9 mouse cellular contexts compared by ENCODE assay signal in genomic region chr13:102744481-102745269, GRCm38 (mm10). TPM values are rescaled to one million over a fixed set of nuclear protein-coding genes. Genes with fewer than 3 reads are reported as not detected.
DNase-seq lines count a peak whose midpoint lies in the region; ATAC-seq and TF ChIP-seq lines count a peak whose summit lies in the region.
"Had no signal": no experiment of that assay in that cellular context is flagged by ENCODE, and none has a peak within 500 bp of the region (broad histone marks: within the 10 kb centered on the region; RNA-seq: fewer than 3 reads in every experiment).

No protein-coding gene starts in this region.

- peak; percentile 84 for TF ChIP-seq CTCF in kidney, adult 2 months (conservative IDR thresholded peaks at IDR 0.05; ENCODE audit: insufficient read depth, insufficient read length, low read depth, low read length)
- peak; percentile 84 to 97 (median 95) for TF ChIP-seq CTCF in MEL (IDR thresholded peaks at IDR 0.05 in 2 of 3, conservative IDR thresholded peaks at IDR 0.05 in 1 of 3; ENCODE audit: control insufficient read depth in 1 of 3, insufficient read depth in 1 of 3, low read depth in 2 of 3, low read length in 3 of 3, poor library complexity in 1 of 3, severe bottlenecking in 1 of 3)
- TF ChIP-seq CTCF in stomach, postnatal 0 days (IDR thresholded peaks at IDR 0.05; ENCODE audit: low read depth) = peak; percentile 88

- H3K79me2 ChIP-seq in MEL (ENCODE audit: control insufficient read depth, insufficient read depth, low read length, poor library complexity) = no peaks in the 10 kb centered on the region

- no peak for TF ChIP-seq POLR2A in kidney, adult 2 months (IDR thresholded peaks at IDR 0.05; ENCODE audit: low read depth, low read length)
- TF ChIP-seq POLR2A in MEL (IDR thresholded peaks at IDR 0.05; ENCODE audit: control insufficient read depth in 1 of 2, insufficient read depth in 1 of 2, low read depth in 1 of 2, low read length in 2 of 2, poor library complexity in 1 of 2) = no peak

- H3K4me3 ChIP-seq in kidney, adult 2 months (ENCODE audit: insufficient read depth, low read depth, low read length) = no peak overlapping the region
- no peak overlapping the region for H3K4me3 ChIP-seq in kidney, embryonic 15.5 days (replicated peaks)
- no peak overlapping the region for H3K4me3 ChIP-seq in MEL (ENCODE audit: control insufficient read depth in 1 of 2, insufficient read depth in 1 of 2, low read depth in 2 of 2, low read length in 2 of 2)
- no peak overlapping the region for H3K4me3 ChIP-seq in stomach, postnatal 0 days (ENCODE audit: low read depth, low read length)
- H3K4me3 ChIP-seq: myocyte had no signal

- no peaks in the 10 kb centered on the region; the same call in 1 of the 2 replicates for H3K36me3 ChIP-seq in kidney, adult 2 months (ENCODE audit: control insufficient read depth, insufficient read depth, low read length)
- peaks cover 72% of the 10 kb centered on the region for H3K36me3 ChIP-seq in kidney, embryonic 15.5 days
- peaks cover 0 to 13% of the 10 kb centered on the region in 2 experiments; a peak in 2 of 4 replicates for H3K36me3 ChIP-seq in MEL (ENCODE audit: control insufficient read depth in 1 of 2, insufficient read depth in 2 of 2, low read length in 2 of 2)
- peaks cover 20% of the 10 kb centered on the region for H3K36me3 ChIP-seq in stomach, postnatal 0 days (ENCODE audit: control insufficient read depth, insufficient read depth, low read length)

- no peaks in the 10 kb centered on the region for H3K27me3 ChIP-seq in kidney, adult 2 months (replicated peaks; ENCODE audit: control insufficient read depth, insufficient read depth, low read length)
- H3K27me3 ChIP-seq in kidney, embryonic 15.5 days = no peaks in the 10 kb centered on the region
- H3K27me3 ChIP-seq in MEL (ENCODE audit: control insufficient read depth in 1 of 2, insufficient read depth in 2 of 2, low read length in 2 of 2) = no peaks in the 10 kb centered on the region
- no peaks in the 10 kb centered on the region for H3K27me3 ChIP-seq in stomach, postnatal 0 days (ENCODE audit: control insufficient read depth, insufficient read depth, low read length)

- no peaks in the 10 kb centered on the region for H3K4me1 ChIP-seq in kidney, adult 2 months (ENCODE audit: control insufficient read depth, insufficient read depth, low read length)
- H3K4me1 ChIP-seq in kidney, embryonic 15.5 days = no peaks in the 10 kb centered on the region
- H3K4me1 ChIP-seq in MEL (ENCODE audit: control insufficient read depth in 1 of 2, insufficient read depth in 2 of 2, low read length in 2 of 2) = peaks cover 4 to 10% of the 10 kb centered on the region in 2 experiments
- no peaks in the 10 kb centered on the region for H3K4me1 ChIP-seq in stomach, postnatal 0 days (replicated peaks; ENCODE audit: control insufficient read depth, insufficient read depth)

- WGBS in kidney, adult 2 months = 70% methylated on average over 9 of the region's 9 CpGs
- WGBS in kidney, embryonic 15.5 days = 70% methylated on average over 9 of the region's 9 CpGs
- WGBS in stomach, postnatal 0 days = 66% methylated on average over 9 of the region's 9 CpGs

- no peak overlapping the region for H3K4me2 ChIP-seq in kidney, embryonic 15.5 days
- H3K4me2 ChIP-seq in stomach, postnatal 0 days (replicated peaks; ENCODE audit: low read depth) = no peak overlapping the region

- H3K27ac ChIP-seq in kidney, adult 2 months (ENCODE audit: insufficient read depth, low read depth, low read length) = no peak overlapping the region
- H3K27ac ChIP-seq in kidney, embryonic 15.5 days = no peak overlapping the region
- no peak overlapping the region for H3K27ac ChIP-seq in MEL (ENCODE audit: control insufficient read depth, low read depth, low read length)
- no peak overlapping the region for H3K27ac ChIP-seq in stomach, postnatal 0 days (replicated peaks)

- no peak overlapping the region for H3K9ac ChIP-seq in kidney, embryonic 15.5 days
- no peak overlapping the region for H3K9ac ChIP-seq in MEL (ENCODE audit: control insufficient read depth, low read depth, low read length, poor library complexity, severe bottlenecking)
- no peak overlapping the region for H3K9ac ChIP-seq in stomach, postnatal 0 days (ENCODE audit: low read length)

- DNase-seq in kidney, adult 2 months = peak; percentile 72
- DNase-seq in MEL (ENCODE audit: low read depth, low spot score) = peak; percentile 84
- peak; percentile 51 to 67 for DNase-seq in cerebellum, postnatal 25 days
- peak; percentile 45 for DNase-seq in gastrocnemius, postnatal 10 days
- DNase-seq in layer of hippocampus, postnatal 10 days (ENCODE audit: low spot score in 2 of 2) = peak; percentile 57 to 74
- peak; percentile 62 for DNase-seq in stomach, postnatal 0 days (ENCODE audit: low spot score)

- H3K9me3 ChIP-seq in kidney, embryonic 15.5 days (replicated peaks) = no peaks in the 10 kb centered on the region
- no peaks in the 10 kb centered on the region for H3K9me3 ChIP-seq in MEL (replicated peaks; ENCODE audit: insufficient read depth, low read length)
- no peaks in the 10 kb centered on the region for H3K9me3 ChIP-seq in stomach, postnatal 0 days (ENCODE audit: control insufficient read depth, low read length)

- no peak for ATAC-seq in kidney, embryonic 15.5 days (replicated peaks; ENCODE audit: low FRiP score)
- peak; percentile 89 for ATAC-seq in megakaryocyte progenitor cell, adult 5-6 weeks (replicated peaks; ENCODE audit: poor library complexity)
- ATAC-seq in stomach, postnatal 0 days (ENCODE audit: low FRiP score, low TSS enrichment) = no peak; the same call in 1 of the 2 replicates

- peak in 1 of 2 experiments; percentile 32; a peak in 1 of 4 replicates for TF ChIP-seq EP300 in MEL (IDR thresholded peaks at IDR 0.05; ENCODE audit: low read depth in 1 of 2, low read length in 2 of 2)
- TF ChIP-seq EP300 in stomach, postnatal 0 days (optimal IDR thresholded peaks at IDR 0.05) = no peak

- peak; percentile 91 for TF ChIP-seq RAD21 in MEL (IDR thresholded peaks at IDR 0.05; ENCODE audit: low read depth, low read length)

TF ChIP-seq in MEL, 35 proteins besides CTCF, POLR2A, EP300 and RAD21 (continues in another document):
- TF ChIP-seq E2F4 (IDR thresholded peaks at IDR 0.05; ENCODE audit: borderline replicate concordance, low read depth, low read length) (no peak), POLR2AphosphoS5 (IDR thresholded peaks at IDR 0.05; ENCODE audit: borderline replicate concordance, low read depth, low read length) (no peak), SMC3 (IDR thresholded peaks at IDR 0.05; ENCODE audit: low read depth, low read length) (peak; percentile 95), SIN3A (IDR thresholded peaks at IDR 0.05; ENCODE audit: low read length) (peak; percentile 57; the same call in 1 of the 2 replicates), MAZ (IDR thresholded peaks at IDR 0.05; ENCODE audit: low read depth, low read length) (0 out of 2 replicates have a peak, but pooled peaks have one; percentile 37), TBP (IDR thresholded peaks at IDR 0.05; ENCODE audit: low read depth, low read length) (0 out of 2 replicates have a peak, but pooled peaks have one; percentile 24), USF1 (IDR thresholded peaks at IDR 0.05; ENCODE audit: low read depth, low read length) (no peak), CHD2 (IDR thresholded peaks at IDR 0.05; ENCODE audit: low read length) (no peak), GATA1 (IDR thresholded peaks at IDR 0.05; ENCODE audit: low read depth, low read length) (no peak), ZKSCAN1 (IDR thresholded peaks at IDR 0.05; ENCODE audit: low read depth, low read length) (peak; percentile 53; the same call in 1 of the 2 replicates), TCF12 (IDR thresholded peaks at IDR 0.05; ENCODE audit: low read depth, low read length) (no peak), MAX (IDR thresholded peaks at IDR 0.05; ENCODE audit: low read length) (no peak), RCOR1 (IDR thresholded peaks at IDR 0.05; ENCODE audit: low read depth, low read length) (0 out of 2 replicates have a peak, but pooled peaks have one; percentile 29), MYB (IDR thresholded peaks at IDR 0.05; ENCODE audit: low read depth, low read length) (no peak), CHD1 (IDR thresholded peaks at IDR 0.05; ENCODE audit: low read depth, low read length) (no peak), TAL1 (IDR thresholded peaks at IDR 0.05; ENCODE audit: low read length) (no peak), MYC (IDR thresholded peaks at IDR 0.05; ENCODE audit: low read depth, low read length) (0 out of 2 replicates have a peak, but pooled peaks have one; percentile 18), GABPA (IDR thresholded peaks at IDR 0.05; ENCODE audit: low read depth, low read length) (no peak), BHLHE40 (IDR thresholded peaks at IDR 0.05; ENCODE audit: borderline replicate concordance, low read depth, low read length) (0 out of 2 replicates have a peak, but pooled peaks have one; percentile 34), ELF1 (IDR thresholded peaks at IDR 0.05; ENCODE audit: low read depth, low read length) (peak; percentile 43; the same call in 1 of the 2 replicates), USF2 (IDR thresholded peaks at IDR 0.05; ENCODE audit: borderline replicate concordance in 1 of 2, insufficient read depth in 1 of 2, low read depth in 1 of 2, low read length in 2 of 2) (no peak), POLR2AphosphoS2 (IDR thresholded peaks at IDR 0.05; ENCODE audit: low read length) (no peak), ZNF384 (IDR thresholded peaks at IDR 0.05; ENCODE audit: low read depth, low read length) (peak; percentile 99), MAFK (IDR thresholded peaks at IDR 0.05; ENCODE audit: borderline replicate concordance, low read depth, low read length) (peak; percentile 94), JUND (IDR thresholded peaks at IDR 0.05; ENCODE audit: low read depth, low read length) (no peak), MEF2A (IDR thresholded peaks at IDR 0.05; ENCODE audit: extremely low read depth, insufficient replicate concordance, low read depth, low read length, poor library complexity, severe bottlenecking) (no peak), NRF1 (IDR thresholded peaks at IDR 0.05; ENCODE audit: insufficient read depth, low read depth, low read length, poor library complexity, severe bottlenecking) (no peak)

RNA-seq across cellular contexts. Expression of gene Cd180, which starts 51.3 kb away (rescaled TPM):
- 1.0 and 2.1 TPM in 2 replicates for polyA plus RNA-seq in kidney, adult 2 months (2012; rRNA removed)
- polyA plus RNA-seq in kidney, embryonic 15.5 days (2015; fragmentation: Nextera tagmentation; extraction: Ambion mirVana) = 0.40 and 0.76 TPM in 2 replicates
- total RNA-seq in MEL (2012; rRNA removed) = 0.12 and 0.39 TPM in 2 replicates
- 1 to 10 TPM in 1 of 2 experiments, not detected in 1; 1.8 TPM for polyA plus RNA-seq in MEL (2012; ENCODE audit: insufficient read depth in 1 of 2, insufficient read length in 2 of 2, low read depth in 1 of 2, low replicate concordance in 2 of 2, missing spikeins in 1 of 2)
- total RNA-seq in gastrocnemius, postnatal 10 days (2021) = 1 to 10 TPM; 1.2 to 1.4 TPM
- 1 to 10 TPM; 3.0 to 4.3 TPM for total RNA-seq in layer of hippocampus, postnatal 10 days (2021)
- 47.1 and 51.5 TPM in 2 replicates for total RNA-seq in megakaryocyte progenitor cell, adult 5-6 weeks (2015)
- 11.2 and 14.5 TPM in 2 replicates for total RNA-seq in megakaryocyte progenitor cell, adult 5-6 weeks (2017)
- 0.35 and 0.42 TPM in 2 replicates for polyA plus RNA-seq in stomach, postnatal 0 days (2015; fragmentation: Nextera tagmentation; extraction: Ambion mirVana)
